Mouse (Mus musculus) cerebellum, adult 11 months (tissue): Measurements from ENCODE around the gene Dpf1.

Experiments used
- DNase-seq: peaks from one replicate; pipeline ENCODE4 v3.0.0; 2022

The Dpf1 gene

DNA sequence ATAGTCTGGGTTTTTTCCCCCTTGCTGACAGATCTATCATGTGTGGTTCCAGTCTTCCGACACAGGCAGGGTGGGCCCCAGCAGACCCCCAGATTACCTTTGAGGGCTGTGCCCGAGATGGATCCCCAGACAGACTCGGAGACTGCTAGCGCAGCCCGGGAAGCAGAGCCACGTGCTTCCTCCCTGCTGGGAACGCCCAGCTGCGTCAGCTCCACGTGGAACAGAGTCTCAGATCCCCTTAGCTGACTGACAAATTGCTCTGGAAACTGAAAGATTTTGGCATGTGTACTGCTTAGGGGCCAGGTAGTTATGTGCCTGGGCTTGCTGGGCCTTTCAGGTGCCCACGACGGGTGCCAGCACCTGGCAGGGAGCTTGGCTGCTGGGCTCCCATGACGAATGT is 38.0 kb downstream of the Dpf1 start:
- DNase-seq, result no peak

DNA sequence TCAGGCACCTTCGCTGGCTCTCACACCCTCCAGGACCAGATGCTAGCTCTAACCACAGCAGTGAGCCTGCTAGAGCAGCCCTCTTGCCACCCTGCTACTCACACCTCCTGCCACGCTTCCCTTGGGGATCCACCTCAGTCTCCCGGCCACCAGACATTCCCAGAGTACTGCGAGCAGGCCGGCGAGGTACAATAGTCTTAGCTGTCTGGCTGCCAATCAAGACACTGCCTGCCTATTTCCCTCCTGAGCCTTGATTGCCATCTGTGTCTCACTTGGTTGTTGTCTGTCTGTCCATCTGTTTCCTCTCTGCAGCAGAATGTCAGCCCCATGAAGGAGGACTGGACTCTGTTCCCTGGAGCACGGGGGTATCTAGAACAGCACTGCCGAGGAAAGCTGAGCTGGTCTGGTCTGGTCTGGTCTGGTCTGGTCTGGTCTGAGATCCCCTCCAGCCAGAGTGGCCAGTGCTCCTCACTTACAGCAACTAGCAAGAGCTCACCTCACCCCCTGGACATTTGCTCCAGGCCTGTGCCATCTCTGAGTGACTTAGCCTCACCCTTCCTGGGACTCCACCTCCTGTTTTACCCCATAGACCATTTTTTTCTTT is 38.8 kb downstream of the Dpf1 start:
- peak; percentile 36 for DNase-seq

DNA sequence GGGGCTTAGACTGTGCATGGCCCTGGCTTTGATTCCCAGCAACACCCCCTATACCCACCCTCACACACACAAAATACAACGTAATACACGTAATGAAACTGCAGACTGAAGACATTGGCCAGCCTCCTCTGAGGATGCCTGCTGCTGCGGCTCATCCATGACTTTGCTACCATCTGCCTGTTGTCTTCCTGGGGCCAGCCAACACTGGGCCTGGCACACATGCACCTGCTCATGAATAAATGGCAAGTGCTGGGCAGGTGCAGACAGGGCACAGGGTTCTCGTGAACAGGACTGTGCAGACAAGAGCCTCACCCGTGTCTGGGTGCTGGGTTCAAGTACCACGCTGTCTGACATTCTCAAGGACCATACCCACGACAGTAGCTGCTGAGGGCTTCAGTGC is 40.0 kb downstream of the Dpf1 start:
- peak; percentile 45 for DNase-seq

DNA sequence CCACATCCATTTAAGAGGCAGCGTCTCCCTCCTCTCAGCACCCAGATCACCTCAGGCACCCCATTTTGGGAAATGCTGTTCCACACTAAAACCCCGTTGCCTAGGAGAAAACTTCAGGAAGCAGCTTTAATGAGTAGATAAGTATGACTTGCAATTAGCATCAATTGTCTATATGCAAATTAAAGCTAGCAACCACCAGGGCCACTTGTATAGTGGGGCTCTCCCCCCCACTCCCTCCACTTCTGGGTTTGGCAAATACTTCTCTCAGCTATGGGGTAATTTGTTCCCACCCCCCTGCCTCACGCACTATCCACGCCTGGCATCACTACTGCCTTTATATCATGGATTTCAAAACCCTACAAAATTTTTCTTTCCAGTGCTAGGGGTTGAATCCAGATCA is 41.8 kb downstream of the Dpf1 start:
- DNase-seq, result no peak

DNA sequence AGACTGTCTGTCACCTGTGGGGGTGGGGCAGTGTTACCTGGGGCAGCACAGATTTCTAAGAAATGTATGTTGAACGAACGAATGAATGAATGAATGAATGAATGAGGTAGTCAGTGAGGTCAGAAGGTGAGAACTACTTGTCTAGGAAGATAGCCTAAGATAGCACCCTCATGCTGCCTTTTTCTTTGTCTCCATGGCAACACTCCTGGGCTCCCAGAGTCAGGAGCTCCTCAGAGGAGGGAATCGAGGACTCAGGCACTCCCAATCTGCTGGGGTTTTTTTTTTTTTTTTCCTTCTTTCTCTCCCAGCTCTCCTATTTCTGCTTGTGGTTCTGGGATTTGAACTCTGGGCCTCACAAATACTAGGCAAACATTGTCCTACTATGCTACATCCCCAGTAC is 42.5 kb downstream of the Dpf1 start:
- no peak for DNase-seq

DNA sequence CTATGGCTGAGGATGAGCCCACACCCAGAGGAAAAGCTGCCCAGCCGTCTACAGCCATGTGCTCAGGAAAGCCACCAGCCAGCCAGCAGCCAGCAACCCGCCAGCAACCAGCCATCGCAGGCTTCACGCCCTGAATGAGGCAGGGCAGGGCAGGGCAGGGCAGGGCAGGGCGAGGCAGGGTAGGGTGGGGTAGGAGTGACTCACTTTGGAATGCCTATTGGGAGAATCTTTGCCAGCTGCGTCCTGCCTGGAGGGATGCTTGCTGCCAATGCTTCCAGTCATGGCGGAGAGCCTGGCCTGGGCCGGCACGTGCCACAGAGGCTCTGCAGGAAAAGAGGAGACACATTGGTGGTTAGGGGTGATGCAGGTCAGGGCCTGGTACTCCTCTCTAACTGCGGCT is 46.7 kb downstream of the Dpf1 start:
- DNase-seq, result no peak

DNA sequence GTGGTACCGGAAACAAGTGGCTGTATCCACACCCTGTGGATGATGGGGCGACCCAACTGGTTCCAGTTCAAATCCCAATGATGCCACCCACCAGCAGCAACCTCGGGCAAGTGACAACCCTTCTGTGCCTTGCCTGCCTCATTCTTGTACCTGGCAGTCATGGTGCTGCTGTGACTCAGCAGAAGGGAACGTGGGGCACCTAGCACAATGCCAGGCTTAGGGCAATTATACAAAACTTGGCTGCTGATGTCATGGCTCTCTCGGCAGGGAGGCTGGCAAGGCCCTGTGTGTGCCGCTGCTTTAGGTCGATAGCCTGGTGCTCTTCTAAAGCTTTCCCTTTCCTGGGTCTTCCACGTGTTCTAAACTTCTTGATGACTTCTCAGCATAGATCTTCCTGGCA is 48.5 kb downstream of the Dpf1 start:
- DNase-seq, result no peak

DNA sequence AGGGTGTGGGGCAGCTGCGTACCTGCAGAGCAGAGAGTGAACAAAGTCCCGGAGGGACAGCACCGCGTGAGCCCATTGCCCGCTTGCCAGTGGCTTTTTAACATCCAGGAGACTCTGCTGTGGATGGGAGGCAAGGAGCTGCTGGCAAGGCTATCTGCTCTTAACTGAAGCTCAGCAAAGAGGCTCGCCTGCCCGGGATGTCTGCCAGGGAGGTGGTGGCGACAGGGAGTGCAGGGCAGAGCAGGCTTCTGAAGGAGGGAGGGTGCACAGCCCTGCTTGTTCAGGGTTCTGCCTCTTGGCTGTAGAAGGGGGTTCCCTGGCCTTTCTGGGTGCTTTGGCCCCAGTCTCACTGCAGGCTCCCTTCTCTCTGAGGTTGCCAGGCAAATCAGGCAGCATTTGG is 50.4 kb downstream of the Dpf1 start:
- no peak for DNase-seq

DNA sequence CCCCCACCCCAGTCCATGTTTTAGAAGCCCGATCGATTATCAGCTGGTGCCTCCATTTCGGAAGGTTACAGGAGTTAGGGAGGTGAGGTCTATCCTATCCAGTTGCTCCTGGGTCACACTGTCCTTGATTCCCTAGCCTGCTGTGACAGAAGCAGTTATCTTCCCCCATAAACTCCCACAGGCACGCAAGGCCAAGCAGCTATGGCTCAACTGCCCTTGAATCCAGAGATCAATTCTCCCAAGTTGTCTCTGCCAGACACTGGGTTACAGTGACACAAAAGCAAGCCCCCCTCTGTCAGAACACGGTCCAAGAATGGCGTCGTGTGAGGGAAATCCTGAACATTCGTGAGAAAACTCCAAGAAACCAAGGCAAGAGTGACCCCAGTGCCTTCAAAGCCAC is 51.7 kb downstream of the Dpf1 start:
- no peak for DNase-seq

DNA sequence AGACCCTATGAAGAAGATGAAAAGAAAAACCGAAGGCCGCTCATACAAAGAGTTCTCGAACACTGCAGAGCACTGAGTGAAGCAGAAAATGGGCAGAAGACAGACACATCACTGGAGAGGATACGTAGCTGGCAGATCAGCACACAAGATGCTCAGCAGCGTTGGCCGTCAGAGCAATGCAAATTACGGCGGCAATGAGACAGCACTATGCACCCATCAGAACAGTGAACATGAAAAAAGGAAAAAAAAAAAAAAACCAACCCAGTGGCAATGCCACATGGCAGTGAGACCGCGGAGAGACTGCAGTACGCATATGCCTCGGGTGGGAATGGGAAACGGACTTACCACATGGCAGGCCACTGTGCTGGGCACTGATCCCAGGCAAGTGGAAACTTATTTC is 57.7 kb downstream of the Dpf1 start:
- no peak for DNase-seq

DNA sequence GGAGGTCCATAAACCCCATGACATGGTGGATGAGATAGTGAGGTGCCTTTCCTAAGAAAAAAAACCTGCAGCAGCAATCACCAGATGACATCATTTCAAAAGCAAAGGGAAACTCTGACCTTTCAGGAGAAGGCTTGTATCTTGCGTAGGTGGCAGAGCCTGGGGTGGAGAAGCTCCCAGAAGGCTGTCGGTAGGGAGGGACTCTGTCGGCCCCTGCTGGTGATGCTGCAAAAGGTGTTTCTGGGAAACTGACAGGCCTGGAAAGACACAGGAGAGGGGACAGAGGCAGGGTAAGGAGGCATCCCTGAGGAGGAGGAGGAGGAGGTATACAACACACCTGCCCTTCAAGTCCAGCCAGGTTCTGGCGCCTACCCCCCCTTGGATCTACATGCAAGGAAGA is 60.3 kb downstream of the Dpf1 start:
- peak; percentile 54 for DNase-seq

DNA sequence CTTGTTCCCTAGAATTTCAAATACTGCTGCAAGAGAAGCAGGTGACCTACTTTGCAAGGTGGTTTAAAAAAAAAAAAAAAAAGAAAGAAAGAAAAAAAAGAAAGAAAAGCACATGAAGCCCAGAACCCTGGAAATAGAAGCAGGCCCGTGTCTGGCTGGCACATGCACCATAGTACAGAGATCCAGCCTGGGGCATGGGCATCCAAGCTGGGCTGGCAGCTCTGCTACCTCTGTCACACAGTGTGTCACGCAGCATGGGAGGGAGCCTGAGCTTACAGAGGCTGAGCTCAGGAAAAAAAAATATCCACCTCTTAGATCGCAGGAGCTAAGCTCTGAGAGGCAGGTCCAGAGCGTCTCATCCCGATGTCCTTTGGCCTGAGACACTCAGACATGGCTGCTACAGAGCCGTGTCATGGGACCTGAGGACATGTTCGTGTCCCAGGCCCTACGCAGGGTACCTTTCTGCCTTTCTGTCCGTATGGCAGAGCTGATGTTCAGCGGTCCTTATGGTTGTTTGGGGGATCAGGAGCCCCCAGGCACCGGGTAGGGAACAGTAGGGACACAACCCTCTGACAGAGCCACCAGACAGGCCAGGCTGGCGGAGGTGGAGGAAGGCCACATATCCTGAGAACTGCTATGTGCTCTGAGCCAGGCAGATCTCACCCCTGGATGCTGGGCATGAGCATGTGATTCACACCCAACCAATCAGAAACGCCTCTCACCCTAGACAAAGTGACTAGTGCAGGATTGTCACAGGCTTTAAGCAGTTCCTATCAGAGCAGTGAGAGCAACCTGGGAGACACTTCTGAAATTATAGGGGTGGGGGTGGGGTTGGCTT is 63.6 kb downstream of the Dpf1 start:
- no peak for DNase-seq
